Mouse (Mus musculus) C2C12 (cell line): ENCODE results near the gene Phlda2.

Experiments
- CTCF ChIP-seq: IDR thresholded peaks from one replicate; pipeline ENCODE4 v1.5.1; 2011; ENCODE audit not compliant: control insufficient read depth, insufficient read depth, insufficient read length
- MAX ChIP-seq: IDR thresholded peaks from one replicate; pipeline ENCODE4 v1.6.1; 2011; ENCODE audit warnings: mild to moderate bottlenecking, control low read depth
- MYOD1 ChIP-seq: IDR thresholded peaks from one replicate; pipeline ENCODE4 v1.6.1; 2011; ENCODE audit warnings: low read depth; ENCODE audit not compliant: control insufficient read depth, insufficient read length
- MYOG ChIP-seq: IDR thresholded peaks from one replicate; pipeline ENCODE4 v1.6.1; 2011; ENCODE audit not compliant: control insufficient read depth, insufficient read length; ENCODE audit errors: extremely low read depth
- USF1 ChIP-seq: IDR thresholded peaks from one replicate; pipeline ENCODE4 v1.6.1; 2011; ENCODE audit warnings: low read depth, mild to moderate bottlenecking, control low read depth, moderate library complexity

DNA sequence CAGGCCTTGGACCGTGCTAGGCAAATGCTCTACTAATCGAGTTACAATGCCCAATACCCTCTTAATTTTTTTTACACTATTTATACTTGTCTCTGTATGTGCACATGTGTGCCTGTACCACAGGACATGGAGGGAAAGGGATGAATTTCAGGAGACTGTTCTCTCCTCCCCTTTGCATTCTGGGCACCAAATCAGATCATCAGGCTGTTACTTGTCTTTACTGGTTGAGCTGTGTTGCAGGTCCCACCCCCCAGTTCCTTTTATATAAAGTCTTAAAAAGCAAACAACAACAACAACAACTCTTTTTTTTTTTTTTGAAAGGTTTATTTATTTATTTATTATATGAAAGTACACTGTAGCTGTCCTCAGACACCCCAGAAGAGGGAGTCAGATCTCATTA, 2.5 kb upstream of the Phlda2 start:
- TF ChIP-seq MAX (no peak), CTCF (no peak), MYOD1 (no peak), USF1 (no peak), MYOG (no peak)
